Mouse (Mus musculus) neural tube, embryonic 11.5 days (tissue): ENCODE results near the gene Cep89. TPM values are rescaled to one million over a fixed set of nuclear protein-coding genes. Genes with fewer than 3 reads are reported as not detected.

Source experiments
- ATAC-seq: fragments of 200-750 bp; cut with Nextera tagmentation; 2 replicates; pipeline ENCODE4 v1.8.0; 2017; ENCODE audit warnings: moderate number of reproducible peaks, mild to moderate bottlenecking, moderate TSS enrichment, moderate library complexity; ENCODE audit not compliant: insufficient read depth, low FRiP score, low TSS enrichment
- DNase-seq: peaks from one replicate; pipeline ENCODE4 v3.0.0-alpha.2; 2015; ENCODE audit warnings: low spot score
- H3K27ac ChIP-seq: fragments of 300-500 bp; sonication (generic); 2 replicates; pipeline ENCODE4 v1.5.1; 2014; ENCODE audit warnings: low read depth, mild to moderate bottlenecking, low read length
- H3K27me3 ChIP-seq: fragments of 300-500 bp; sonication (generic); 2 replicates; pipeline ENCODE4 v1.6.1; 2014; ENCODE audit warnings: mild to moderate bottlenecking, low read length, mixed read lengths; ENCODE audit not compliant: control insufficient read depth, insufficient read depth
- H3K36me3 ChIP-seq: fragments of 300-500 bp; sonication (generic); 2 replicates; pipeline ENCODE4 v1.6.1; 2014; ENCODE audit warnings: mild to moderate bottlenecking, low read length, moderate library complexity, mixed read lengths; ENCODE audit not compliant: control insufficient read depth, insufficient read depth
- H3K4me1 ChIP-seq: fragments of 300-500 bp; sonication (generic); 2 replicates; pipeline ENCODE4 v1.6.1; 2014; ENCODE audit warnings: low read length, mixed read lengths; ENCODE audit not compliant: control insufficient read depth, insufficient read depth
- H3K4me2 ChIP-seq: fragments of 300-500 bp; sonication (generic); 2 replicates; pipeline ENCODE4 v1.6.1; 2014; ENCODE audit warnings: low read depth, mild to moderate bottlenecking, moderate library complexity
- H3K4me3 ChIP-seq: fragments of 300-500 bp; sonication (generic); 2 replicates; pipeline ENCODE4 v1.5.1; 2014; ENCODE audit warnings: low read depth, low read length
- H3K9ac ChIP-seq: fragments of 300-500 bp; sonication (generic); 2 replicates; pipeline ENCODE4 v1.6.1; 2014; ENCODE audit warnings: mild to moderate bottlenecking, low read length
- H3K9me3 ChIP-seq: fragments of 300-500 bp; sonication (generic); 2 replicates; pipeline ENCODE4 v1.6.1; 2016; ENCODE audit warnings: low read length; ENCODE audit not compliant: control insufficient read depth
- WGBS: fragments of 180-500 bp; shearing (Covaris S2); extraction: QIAGEN DNeasy Blood & Tissue Kit; methylation state at CpG from one replicate; pipeline ENCODE4 v1.1.7; 2014; 5-methylcytosine and 5-hydroxymethylcytosine counted together
- polyA plus RNA-seq: library from polyadenylated mRNA; unstranded; fragments of >200 nt; fragmentation: Nextera tagmentation; extraction: Ambion mirVana; gene quantifications from 2 replicates; pipeline ENCODE4 v1.2.1, GENCODE M21; 2014

Cep89 gene
- polyA plus RNA-seq, 1 experiment from 2014 or later, result 39.3 TPM

DNA sequence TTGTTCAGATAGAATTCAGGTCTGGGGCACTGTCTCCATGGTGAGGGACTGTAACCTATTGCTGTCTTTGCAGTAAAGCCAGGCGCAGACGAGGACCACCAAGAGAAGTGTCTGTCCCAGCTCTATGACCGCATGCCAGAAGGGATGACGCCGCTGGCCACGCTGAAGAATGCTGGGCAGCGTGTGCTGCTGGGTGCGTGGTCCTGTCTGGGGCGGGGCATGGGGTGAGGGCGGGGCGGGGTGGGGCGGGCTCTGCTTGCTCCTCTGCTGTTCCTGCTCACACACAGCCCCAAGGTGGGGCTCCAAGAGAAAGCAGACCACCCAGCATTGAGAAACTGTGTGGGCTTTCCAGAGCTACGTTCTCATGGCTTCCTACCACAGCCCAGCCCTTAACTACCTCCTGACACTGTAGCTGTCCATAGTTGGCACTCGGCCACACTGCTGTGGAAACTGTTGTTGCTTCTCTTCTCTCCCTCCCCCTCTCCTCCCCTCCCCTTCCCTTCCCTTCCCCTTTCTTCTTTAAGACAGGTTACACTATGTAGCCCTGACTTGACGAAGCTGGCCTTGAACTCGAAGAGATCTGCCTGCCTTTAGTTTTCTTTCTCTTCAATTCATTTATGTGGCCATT lies 17.2 kb upstream of the Cep89 start:
- Histone ChIP-seq H3K27ac (no peak overlapping the region), H3K4me1 (no peaks in the 10 kb centered on the region), H3K9ac (no peak overlapping the region), H3K9me3 (no peaks in the 10 kb centered on the region), H3K27me3 (no peaks in the 10 kb centered on the region), H3K4me3 (no peak overlapping the region), H3K36me3 (no peaks in the 10 kb centered on the region), H3K4me2 (no peak overlapping the region)
- ATAC-seq, result no peak
- no peak for DNase-seq
- WGBS, result 63% methylated on average over 12 of the region's 16 CpGs

DNA sequence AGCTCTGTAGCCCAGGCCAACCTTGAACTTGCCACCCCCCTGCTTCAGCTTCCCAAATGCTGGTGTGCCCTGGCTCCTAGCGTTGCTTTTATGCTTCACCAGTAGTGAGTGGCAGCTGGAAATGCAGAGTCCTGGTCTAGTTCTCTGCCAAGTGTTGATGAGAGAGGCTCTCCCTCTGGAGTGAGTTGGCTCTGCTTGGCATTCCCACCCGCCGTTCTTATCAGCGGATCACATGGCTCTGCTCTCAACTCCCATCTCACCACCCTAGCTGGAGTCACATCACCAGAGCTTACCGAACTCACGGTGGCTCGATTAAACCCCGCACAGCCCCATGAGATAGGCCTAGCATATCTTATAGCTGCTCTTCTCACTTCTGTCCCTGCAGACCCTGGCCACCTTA lies 16.5 kb upstream of the Cep89 start:
- no peaks in the 10 kb centered on the region for H3K4me1 ChIP-seq
- DNase-seq (no peak), ATAC-seq (no peak)
- no peaks in the 10 kb centered on the region for H3K27me3 ChIP-seq
- no peak overlapping the region for H3K4me2 ChIP-seq
- no peaks in the 10 kb centered on the region for H3K9me3 ChIP-seq
- H3K4me3 ChIP-seq, result no peak overlapping the region
- H3K36me3 ChIP-seq, result no peaks in the 10 kb centered on the region
- WGBS, result 92% methylated on average over 8 of the region's 8 CpGs
- no peak overlapping the region for H3K27ac ChIP-seq
- no peak overlapping the region for H3K9ac ChIP-seq

DNA sequence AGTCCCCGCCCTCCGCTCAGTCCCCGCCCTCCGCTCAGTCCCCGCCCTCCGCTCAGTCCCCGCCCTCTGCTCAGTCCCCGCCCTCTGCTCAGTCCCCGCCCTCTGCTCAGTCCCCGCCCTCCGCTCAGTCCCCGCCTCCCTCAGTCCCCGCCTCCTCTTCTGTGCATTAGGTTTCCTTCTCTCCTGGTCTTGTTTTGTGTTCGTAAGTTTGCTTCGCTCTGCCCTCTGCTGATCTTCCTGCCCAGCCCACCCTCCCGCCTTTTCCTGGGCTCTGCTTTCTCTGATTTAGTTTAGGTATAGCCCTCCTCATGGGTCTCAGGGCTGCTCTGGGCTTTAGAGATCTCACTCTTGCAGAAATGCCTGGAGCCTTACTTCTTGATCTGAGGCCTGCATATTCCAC lies 15.0 kb upstream of the Cep89 start:
- ATAC-seq (no peak), DNase-seq (no peak)
- no peak overlapping the region for H3K27ac ChIP-seq
- H3K9ac ChIP-seq, result no peak overlapping the region
- 58% methylated on average over 13 of the region's 16 CpGs for WGBS
- H3K9me3 ChIP-seq, result no peaks in the 10 kb centered on the region
- no peaks in the 10 kb centered on the region for H3K36me3 ChIP-seq
- no peaks in the 10 kb centered on the region for H3K4me1 ChIP-seq
- no peak overlapping the region for H3K4me2 ChIP-seq
- H3K27me3 ChIP-seq, result no peaks in the 10 kb centered on the region
- H3K4me3 ChIP-seq, result no peak overlapping the region

DNA sequence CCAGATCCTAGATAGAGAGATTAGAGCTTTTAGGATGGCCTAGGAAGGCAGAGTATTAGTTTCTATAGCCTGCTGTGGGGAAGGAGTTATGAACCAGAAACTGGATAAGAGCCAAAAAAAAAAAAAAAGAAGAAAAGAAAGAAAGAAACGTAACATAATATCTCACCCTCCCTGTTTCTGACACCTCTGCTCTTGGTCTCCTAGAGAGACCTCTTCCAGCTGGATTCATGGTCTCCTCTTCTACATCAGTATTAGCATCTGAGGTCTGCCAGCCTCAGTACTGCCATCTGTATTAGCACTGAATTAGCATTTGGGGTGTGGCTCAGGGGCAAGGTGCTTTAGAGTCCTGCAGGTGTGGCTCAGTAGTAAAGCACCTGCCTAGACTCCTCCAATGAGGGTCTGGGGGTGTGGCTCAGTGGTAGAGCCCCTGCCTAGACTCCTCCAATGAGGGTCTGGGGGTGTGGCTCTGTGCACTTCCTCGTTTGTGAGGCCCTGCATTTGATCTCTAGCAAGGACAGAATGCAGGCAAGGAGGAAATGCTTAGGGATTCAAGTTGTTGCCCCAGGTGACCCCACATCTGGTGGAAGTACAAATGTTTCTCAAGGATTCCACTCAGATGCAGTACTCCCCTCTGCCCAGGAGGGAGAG lies 14.0 kb upstream of the Cep89 start:
- H3K27ac ChIP-seq, result no peak overlapping the region
- H3K4me3 ChIP-seq, result no peak overlapping the region
- H3K9ac ChIP-seq, result no peak overlapping the region
- no peak overlapping the region for H3K4me2 ChIP-seq
- H3K9me3 ChIP-seq, result no peaks in the 10 kb centered on the region
- H3K27me3 ChIP-seq, result no peaks in the 10 kb centered on the region
- ATAC-seq (no peak), DNase-seq (no peak)
- no peaks in the 10 kb centered on the region for H3K4me1 ChIP-seq
- no peaks in the 10 kb centered on the region for H3K36me3 ChIP-seq
- 72% methylated on average over 2 of the region's 2 CpGs for WGBS

DNA sequence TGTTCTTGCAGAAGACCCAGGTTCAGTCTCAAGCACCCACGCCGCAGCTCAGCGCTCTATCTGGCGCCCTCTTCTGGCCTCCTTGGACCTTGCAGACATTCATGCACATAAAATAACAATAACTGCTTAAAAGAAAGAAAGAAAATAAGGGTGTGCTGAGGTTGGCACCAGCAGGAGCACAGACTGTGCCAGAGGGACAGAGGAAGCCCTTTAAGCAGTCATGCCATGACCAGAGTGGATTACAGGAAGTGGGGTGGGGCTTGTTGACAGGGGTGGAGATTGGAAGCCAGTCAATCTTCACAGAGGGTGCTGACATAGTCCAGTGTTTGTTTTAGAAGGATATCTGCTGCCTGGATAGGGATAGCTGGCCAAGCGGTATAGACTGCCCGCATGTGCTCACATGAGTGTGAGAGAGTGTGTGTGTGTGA lies 10.3 kb upstream of the Cep89 start:
- DNase-seq (no peak), ATAC-seq (no peak)
- 65% methylated on average over 6 of the region's 6 CpGs for WGBS
- no peak overlapping the region for H3K4me2 ChIP-seq
- no peak overlapping the region for H3K4me3 ChIP-seq
- no peaks in the 10 kb centered on the region for H3K4me1 ChIP-seq
- no peak overlapping the region for H3K27ac ChIP-seq
- H3K27me3 ChIP-seq, result no peaks in the 10 kb centered on the region
- no peaks in the 10 kb centered on the region for H3K36me3 ChIP-seq
- no peaks in the 10 kb centered on the region for H3K9me3 ChIP-seq
- H3K9ac ChIP-seq, result no peak overlapping the region

DNA sequence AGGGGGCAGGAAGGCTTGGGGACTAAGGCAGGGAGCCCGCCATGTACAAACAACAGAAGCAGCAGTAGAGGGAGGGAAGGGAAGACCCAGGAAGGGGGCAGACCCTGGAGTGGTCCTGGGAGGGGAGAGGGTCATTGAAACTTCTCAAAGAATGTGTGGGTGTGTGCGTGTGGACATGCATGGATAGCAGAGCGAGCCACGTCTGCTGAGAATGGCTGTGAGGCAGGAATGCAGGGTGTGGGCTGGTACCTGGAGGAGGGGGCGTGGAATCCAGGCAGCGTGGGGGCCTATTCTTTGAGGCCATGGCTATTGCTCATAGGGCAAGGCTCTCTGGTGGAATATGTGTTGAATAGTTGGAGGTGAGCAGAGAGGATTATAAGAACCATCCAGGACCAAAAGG lies 8.1 kb upstream of the Cep89 start:
- no peak overlapping the region for H3K4me2 ChIP-seq
- 82% methylated on average over 6 of the region's 6 CpGs for WGBS

DNA sequence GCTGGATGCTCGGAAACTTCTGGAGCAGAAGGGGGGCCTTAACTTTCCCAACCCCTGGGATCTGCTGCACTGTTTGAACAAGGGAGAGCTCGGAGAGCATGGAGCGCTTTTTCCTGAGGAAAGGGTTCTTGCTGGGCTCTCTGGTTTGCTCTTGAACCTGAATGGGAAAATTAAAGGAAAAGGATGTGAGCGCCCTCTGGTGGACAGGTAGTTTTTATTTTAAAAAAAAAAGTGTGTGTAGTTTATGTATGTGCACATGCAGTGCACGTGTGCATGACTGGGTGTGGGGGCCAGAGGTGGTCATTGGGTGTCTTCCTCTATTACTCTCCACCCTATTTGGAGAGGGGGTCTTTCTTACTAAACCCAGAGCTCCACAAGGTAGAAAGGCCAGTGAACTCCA lies 3.9 kb upstream of the Cep89 start:
- Histone ChIP-seq H3K27me3 (no peaks in the 10 kb centered on the region), H3K36me3 (peaks cover 3% of the 10 kb centered on the region), H3K9ac (no peak overlapping the region), H3K4me3 (no peak overlapping the region), H3K9me3 (no peaks in the 10 kb centered on the region), H3K4me2 (no peak overlapping the region), H3K27ac (no peak overlapping the region), H3K4me1 (peaks cover 3% of the 10 kb centered on the region)
- no peak for DNase-seq
- WGBS, result 64% methylated on average over 5 of the region's 5 CpGs
- no peak for ATAC-seq

More for the DNA sequence above, 8.1 kb upstream of the Cep89 start:
- Histone ChIP-seq H3K9ac (no peak overlapping the region), H3K4me1 (no peaks in the 10 kb centered on the region), H3K36me3 (no peaks in the 10 kb centered on the region; the same call in none of the 2 replicates), H3K9me3 (no peaks in the 10 kb centered on the region), H3K27ac (no peak overlapping the region), H3K4me3 (no peak overlapping the region), H3K27me3 (no peaks in the 10 kb centered on the region)
- ATAC-seq (no peak), DNase-seq (no peak)

DNA sequence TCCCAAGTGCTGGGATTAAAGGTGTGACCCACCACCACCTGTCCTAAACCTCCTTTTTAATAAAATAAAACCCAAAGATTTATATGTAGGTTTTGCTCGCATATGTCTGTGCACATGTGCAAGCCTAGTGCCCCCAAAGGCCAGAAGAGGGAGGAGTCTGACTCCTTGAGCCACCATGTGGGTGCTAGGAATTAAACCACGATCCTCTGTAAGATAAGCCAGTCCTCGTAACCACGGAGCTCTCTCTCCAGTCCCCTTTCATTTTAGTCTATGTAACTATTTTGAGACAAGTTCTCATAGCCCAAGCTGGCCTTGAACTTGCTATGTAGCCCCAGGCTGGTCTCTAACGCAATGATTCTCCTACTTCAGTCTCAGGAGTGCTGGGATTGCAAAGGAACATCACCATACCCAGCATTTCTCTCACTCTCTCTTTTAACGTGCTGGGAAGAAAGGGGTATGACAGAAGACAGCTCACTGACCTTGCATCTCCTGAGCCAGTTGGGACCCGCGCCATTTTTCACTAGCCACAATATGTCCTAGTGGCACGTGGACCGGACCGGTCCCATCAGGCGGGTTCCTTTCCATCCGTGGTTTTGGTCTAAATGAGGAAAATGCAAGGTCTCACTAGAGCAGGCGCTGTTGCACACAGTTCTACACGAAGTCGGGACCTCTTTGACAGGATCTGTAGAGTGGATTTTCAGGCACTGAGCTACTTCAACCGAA lies 940 bp upstream of the Cep89 start:
- peak overlapping the region; percentile 61 for H3K4me2 ChIP-seq
- H3K4me3 ChIP-seq, result peak overlapping the region; percentile 63
- peaks cover 6% of the 10 kb centered on the region for H3K36me3 ChIP-seq
- DNase-seq (no peak), ATAC-seq (0 out of 2 replicates have a peak, but pooled peaks have one; percentile 1)
- H3K27ac ChIP-seq, result no peak overlapping the region
- H3K4me1 ChIP-seq, result peaks cover 3% of the 10 kb centered on the region
- no peaks in the 10 kb centered on the region for H3K9me3 ChIP-seq
- WGBS, result 16% methylated on average over 17 of the region's 17 CpGs
- H3K9ac ChIP-seq, result peak overlapping the region; percentile 44
- no peaks in the 10 kb centered on the region for H3K27me3 ChIP-seq
